Mouse (Mus musculus) midbrain, embryonic 16.5 days (tissue): Measurements from ENCODE around the gene Arid1b. TPM values are rescaled to one million over a fixed set of nuclear protein-coding genes. Genes with fewer than 3 reads are reported as not detected.

Experiments
- ATAC-seq: fragments of 200-750 bp; cut with Nextera tagmentation; 2 replicates; pipeline ENCODE4 v1.8.0; 2017; ENCODE audit warnings: moderate TSS enrichment
- H3K27ac ChIP-seq: fragments of 300-500 bp; sonication (generic); 2 replicates; pipeline ENCODE4 v1.5.1; 2014; ENCODE audit warnings: mild to moderate bottlenecking, low read length, mixed read lengths
- H3K27me3 ChIP-seq: fragments of 300-500 bp; sonication (generic); 2 replicates; pipeline ENCODE4 v1.6.1; 2014; ENCODE audit warnings: low read depth, low read length, mixed read lengths; ENCODE audit not compliant: control insufficient read depth, insufficient read depth
- H3K36me3 ChIP-seq: fragments of 300-500 bp; sonication (generic); 2 replicates; pipeline ENCODE4 v1.6.1; 2014; ENCODE audit warnings: mild to moderate bottlenecking, low read length, moderate library complexity, mixed read lengths; ENCODE audit not compliant: control insufficient read depth, insufficient read depth
- H3K4me1 ChIP-seq: fragments of 300-500 bp; sonication (generic); 2 replicates; pipeline ENCODE4 v1.6.1; 2014; ENCODE audit warnings: mild to moderate bottlenecking, low read length, mixed read lengths; ENCODE audit not compliant: control insufficient read depth, insufficient read depth
- H3K4me2 ChIP-seq: fragments of 300-500 bp; sonication (generic); 2 replicates; pipeline ENCODE4 v1.6.1; 2014; ENCODE audit warnings: mild to moderate bottlenecking, low read length, mixed read lengths
- H3K4me3 ChIP-seq: fragments of 300-500 bp; sonication (generic); 2 replicates; pipeline ENCODE4 v1.5.1; 2014; ENCODE audit warnings: low read depth, mild to moderate bottlenecking, low read length, moderate library complexity, mixed read lengths
- H3K9ac ChIP-seq: fragments of 300-500 bp; sonication (generic); 2 replicates; pipeline ENCODE4 v1.6.1; 2014; ENCODE audit warnings: low read depth, low read length, mixed read lengths
- H3K9me3 ChIP-seq: fragments of 300-500 bp; sonication (generic); replicated peaks from 2 replicates; pipeline ENCODE4 v1.6.1; 2014; ENCODE audit warnings: mild to moderate bottlenecking, low read length, mixed read lengths; ENCODE audit not compliant: control insufficient read depth, poor library complexity, severe bottlenecking
- WGBS: fragments of 180-500 bp; shearing (Covaris S2); extraction: QIAGEN DNeasy Blood & Tissue Kit; methylation state at CpG from one replicate; pipeline ENCODE4 v1.1.7; 2014; 5-methylcytosine and 5-hydroxymethylcytosine counted together
- polyA plus RNA-seq: library from polyadenylated mRNA; unstranded; fragments of >200 nt; fragmentation: Nextera tagmentation; extraction: Ambion mirVana; gene quantifications from 2 replicates; pipeline ENCODE4 v1.2.1, GENCODE M21; 2015

Arid1b gene
- polyA plus RNA-seq, 1 experiment from 2014 or later, result 13.1 TPM

DNA sequence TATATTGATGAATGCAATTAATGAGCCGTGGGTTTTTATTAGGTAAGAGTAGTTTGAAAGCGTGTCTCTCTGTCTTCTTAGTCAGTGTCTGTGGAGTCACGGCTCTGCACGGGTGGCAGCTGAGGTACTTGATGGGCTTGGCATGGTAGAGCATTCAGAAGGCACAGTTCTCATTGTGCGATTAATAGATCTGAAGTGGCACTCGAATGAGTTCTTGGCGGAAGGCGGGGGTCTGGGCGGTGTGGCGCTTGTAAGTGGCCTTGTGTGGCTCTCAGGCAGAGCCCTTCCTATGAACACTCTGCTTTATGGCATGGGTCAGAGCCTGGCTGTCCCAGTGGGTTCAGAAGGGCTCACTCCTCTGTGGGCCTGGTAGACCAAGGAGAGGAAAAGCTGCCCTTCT is 14.1 kb downstream of the Arid1b start:
- Histone ChIP-seq H3K36me3 (no peaks in the 10 kb centered on the region), H3K4me1 (peaks cover 67% of the 10 kb centered on the region), H3K27ac (no peak overlapping the region), H3K4me3 (no peak overlapping the region), H3K27me3 (no peaks in the 10 kb centered on the region), H3K9me3 (no peaks in the 10 kb centered on the region), H3K9ac (no peak overlapping the region), H3K4me2 (peak overlapping the region; percentile 8; the same call in 1 of the 2 replicates)
- ATAC-seq, result no peak
- 32% methylated on average over 10 of the region's 10 CpGs for WGBS

DNA sequence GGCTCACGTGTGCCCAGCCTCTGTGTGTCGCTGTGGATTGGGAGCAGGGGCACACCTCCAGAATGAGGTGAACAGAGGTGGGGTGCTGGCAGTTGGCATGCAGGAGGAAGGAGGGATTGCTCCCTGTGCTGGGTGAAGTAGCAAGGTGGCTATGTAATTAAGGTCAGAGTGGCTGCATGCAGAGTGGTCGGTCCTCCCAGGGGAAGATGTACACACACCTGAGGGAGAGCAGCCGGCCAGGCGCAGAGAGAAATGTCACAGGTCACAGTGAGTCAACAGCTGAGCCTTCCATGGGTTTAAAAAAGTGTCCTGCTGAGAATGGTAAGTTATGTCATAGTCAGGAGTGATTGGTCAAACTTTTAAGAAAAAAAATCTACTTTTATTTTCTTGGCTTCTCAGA is 14.6 kb downstream of the Arid1b start:
- H3K9ac ChIP-seq, result no peak overlapping the region
- no peak for ATAC-seq
- H3K9me3 ChIP-seq, result no peaks in the 10 kb centered on the region
- H3K27me3 ChIP-seq, result no peaks in the 10 kb centered on the region
- no peaks in the 10 kb centered on the region for H3K36me3 ChIP-seq
- 62% methylated on average over 5 of the region's 5 CpGs for WGBS
- peaks cover 62% of the 10 kb centered on the region for H3K4me1 ChIP-seq
- H3K4me3 ChIP-seq, result no peak overlapping the region
- H3K27ac ChIP-seq, result no peak overlapping the region
- H3K4me2 ChIP-seq, result no peak overlapping the region; the same call in 1 of the 2 replicates

GRCm38 (mm10) chr17:5009526-5010260 is 15.6 kb downstream of the Arid1b start:
- no peaks in the 10 kb centered on the region for H3K36me3 ChIP-seq
- no peaks in the 10 kb centered on the region for H3K9me3 ChIP-seq
- H3K4me1 ChIP-seq, result peaks cover 54% of the 10 kb centered on the region
- H3K4me3 ChIP-seq, result no peak overlapping the region
- H3K27ac ChIP-seq, result no peak overlapping the region
- WGBS, result 69% methylated on average over 12 of the region's 12 CpGs
- H3K27me3 ChIP-seq, result no peaks in the 10 kb centered on the region
- H3K4me2 ChIP-seq, result no peak overlapping the region
- no peak for ATAC-seq
- 0 out of 2 replicates have a peak overlapping the region, but pooled peaks have one; percentile 1 for H3K9ac ChIP-seq

DNA sequence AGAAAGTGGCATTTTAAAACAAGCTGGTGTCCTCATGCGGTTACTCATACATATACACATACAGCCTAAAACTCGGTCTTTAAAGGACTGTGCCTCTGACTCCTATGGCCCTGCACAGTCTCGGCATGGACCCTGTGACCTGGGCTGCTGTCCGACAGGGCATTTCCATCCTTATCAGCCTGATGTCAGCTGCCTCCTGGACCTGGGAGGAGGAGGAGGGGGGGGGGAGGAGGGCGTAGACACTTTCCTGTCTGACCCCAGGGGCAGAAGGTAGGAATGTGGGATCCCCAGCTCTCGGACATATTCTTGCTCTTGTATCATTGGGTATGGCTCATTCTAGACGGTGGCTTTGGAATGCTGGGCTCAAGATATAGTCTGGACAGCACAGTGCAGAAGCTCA is 16.6 kb downstream of the Arid1b start:
- Histone ChIP-seq H3K9ac (no peak overlapping the region), H3K9me3 (no peaks in the 10 kb centered on the region), H3K4me1 (peaks cover 47% of the 10 kb centered on the region), H3K36me3 (no peaks in the 10 kb centered on the region), H3K4me2 (no peak overlapping the region), H3K4me3 (no peak overlapping the region), H3K27ac (no peak overlapping the region), H3K27me3 (no peaks in the 10 kb centered on the region)
- no peak for ATAC-seq
- WGBS, result 80% methylated on average over 7 of the region's 7 CpGs

GRCm38 (mm10) chr17:5012091-5012490 is 18.0 kb downstream of the Arid1b start:
- Histone ChIP-seq H3K27ac (no peak overlapping the region), H3K9ac (no peak overlapping the region), H3K9me3 (no peaks in the 10 kb centered on the region), H3K4me2 (no peak overlapping the region), H3K4me3 (no peak overlapping the region), H3K4me1 (peaks cover 38% of the 10 kb centered on the region), H3K27me3 (no peaks in the 10 kb centered on the region), H3K36me3 (no peaks in the 10 kb centered on the region)
- no peak for ATAC-seq
- 67% methylated on average over 3 of the region's 3 CpGs for WGBS

DNA sequence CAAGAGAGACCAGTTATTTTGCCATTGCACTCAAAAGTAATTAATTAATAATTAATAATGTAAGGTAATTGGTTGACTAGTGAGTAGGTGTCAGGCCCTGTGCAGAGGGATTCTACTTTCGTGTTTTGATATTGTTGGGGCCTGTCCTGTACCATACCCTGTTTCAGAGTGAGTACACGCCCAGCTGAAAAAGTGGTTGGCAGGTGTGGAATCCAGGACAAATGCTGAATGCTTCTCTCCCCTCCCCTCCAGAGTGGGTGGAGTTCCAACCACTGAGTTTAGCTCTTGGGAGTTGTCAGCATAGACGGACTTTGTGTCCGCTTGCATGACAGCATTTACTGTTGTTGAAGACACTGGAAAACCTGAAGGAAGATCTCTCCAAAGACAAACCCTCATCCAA is 18.4 kb downstream of the Arid1b start:
- Histone ChIP-seq H3K9ac (no peak overlapping the region), H3K36me3 (no peaks in the 10 kb centered on the region), H3K27ac (no peak overlapping the region), H3K27me3 (no peaks in the 10 kb centered on the region), H3K4me2 (no peak overlapping the region), H3K9me3 (no peaks in the 10 kb centered on the region), H3K4me1 (peaks cover 34% of the 10 kb centered on the region), H3K4me3 (no peak overlapping the region)
- ATAC-seq, result no peak
- WGBS, result 77% methylated on average over 4 of the region's 4 CpGs

DNA sequence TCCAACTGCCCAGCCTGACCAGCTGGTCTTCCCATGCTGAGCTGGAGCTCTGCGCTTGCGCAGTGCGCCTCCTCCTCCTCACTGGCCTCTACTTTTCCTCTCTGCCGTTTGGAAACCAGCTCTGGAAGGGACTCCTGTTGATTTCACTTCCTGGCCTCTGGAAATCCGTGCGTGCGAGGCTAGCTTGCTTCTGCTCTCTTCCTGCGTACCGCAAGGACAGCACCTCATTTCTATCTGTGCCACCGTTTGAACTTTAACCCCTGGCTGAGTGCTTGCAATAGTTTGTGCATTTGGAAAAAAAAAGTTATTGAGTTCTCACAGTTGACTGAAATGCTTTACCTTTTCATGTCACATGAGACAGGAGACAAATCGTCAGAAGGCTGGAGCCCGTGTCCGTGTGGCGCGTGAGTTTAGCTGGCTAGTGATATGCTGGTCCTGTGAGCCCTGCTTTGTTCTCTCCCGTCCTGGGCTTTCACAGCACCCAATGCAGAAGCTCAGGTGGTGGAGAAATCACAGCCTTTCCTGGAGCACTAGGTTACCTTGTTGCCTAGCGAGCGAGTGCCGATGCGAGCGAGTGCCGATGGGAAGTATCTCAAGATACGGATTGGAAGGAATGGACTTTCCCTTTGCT is 20.3 kb downstream of the Arid1b start:
- H3K27ac ChIP-seq, result no peak overlapping the region
- no peak overlapping the region for H3K4me2 ChIP-seq
- no peak for ATAC-seq
- H3K4me3 ChIP-seq, result no peak overlapping the region
- peaks cover 15% of the 10 kb centered on the region; the same call in 1 of the 2 replicates for H3K4me1 ChIP-seq
- H3K27me3 ChIP-seq, result no peaks in the 10 kb centered on the region
- no peaks in the 10 kb centered on the region for H3K36me3 ChIP-seq
- 79% methylated on average over 23 of the region's 23 CpGs for WGBS
- H3K9ac ChIP-seq, result no peak overlapping the region
- H3K9me3 ChIP-seq, result no peaks in the 10 kb centered on the region

DNA sequence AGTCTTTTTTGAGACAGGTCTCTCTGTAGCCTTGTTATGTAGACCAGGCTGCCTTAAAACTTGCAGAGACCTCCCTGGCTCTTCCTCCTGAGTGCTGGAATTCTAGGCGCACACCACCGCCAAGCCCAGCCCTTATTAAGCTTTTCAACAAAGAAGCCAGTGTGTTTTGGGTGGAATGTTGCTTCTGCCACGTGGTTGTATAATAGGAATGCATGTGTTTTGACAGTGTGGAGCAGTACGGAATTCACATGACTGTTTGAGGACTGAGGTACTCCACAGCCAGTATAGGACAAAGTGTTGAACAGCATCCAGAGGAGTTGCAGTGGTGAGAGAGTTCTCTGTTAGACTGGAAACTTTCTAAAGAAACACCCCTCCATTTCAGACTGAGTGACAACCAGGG is 22.3 kb downstream of the Arid1b start:
- ATAC-seq, result no peak
- 56% methylated on average over 4 of the region's 4 CpGs for WGBS
- no peak overlapping the region for H3K27ac ChIP-seq
- H3K4me2 ChIP-seq, result no peak overlapping the region
- H3K36me3 ChIP-seq, result no peaks in the 10 kb centered on the region
- H3K9ac ChIP-seq, result no peak overlapping the region
- H3K27me3 ChIP-seq, result no peaks in the 10 kb centered on the region
- no peak overlapping the region for H3K4me3 ChIP-seq
- peaks cover 18% of the 10 kb centered on the region for H3K4me1 ChIP-seq
- no peaks in the 10 kb centered on the region for H3K9me3 ChIP-seq

DNA sequence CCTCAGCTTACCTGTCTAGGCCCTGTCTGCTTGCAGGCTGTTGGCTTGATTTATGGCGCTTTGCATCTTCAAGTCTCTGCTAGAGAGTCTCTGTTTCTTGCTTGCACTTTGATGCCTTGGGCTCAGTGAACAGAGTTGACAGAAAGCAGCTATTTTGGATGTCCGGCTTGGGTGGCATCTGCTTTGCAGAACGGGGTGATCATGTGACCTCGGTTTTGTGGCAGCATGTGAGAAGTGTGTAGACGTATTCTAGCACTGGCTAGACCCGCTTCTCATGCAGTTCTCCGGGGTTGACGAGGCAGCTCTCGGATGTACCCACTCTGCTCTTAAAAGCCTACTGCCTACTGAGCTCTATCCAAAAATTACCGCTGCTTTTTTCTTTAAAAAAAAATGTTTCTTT is 22.9 kb downstream of the Arid1b start:
- Histone ChIP-seq H3K27ac (no peak overlapping the region), H3K9me3 (no peaks in the 10 kb centered on the region), H3K4me2 (no peak overlapping the region), H3K27me3 (no peaks in the 10 kb centered on the region), H3K36me3 (no peaks in the 10 kb centered on the region), H3K4me3 (no peak overlapping the region), H3K9ac (no peak overlapping the region), H3K4me1 (peaks cover 22% of the 10 kb centered on the region)
- no peak for ATAC-seq
- WGBS, result 92% methylated on average over 10 of the region's 10 CpGs
